Mouse (Mus musculus) neural tube, embryonic 12.5 days (tissue): ENCODE results near the gene Ppm1g. TPM values are rescaled to one million over a fixed set of nuclear protein-coding genes. Genes with fewer than 3 reads are reported as not detected.
A peak's percentile ranks its signal among the peaks of the same experiment; 100 is the strongest.
"Not testable (repeated sequence)": the region's sequence is repeated elsewhere in the genome, so short reads cannot be mapped to it uniquely, and the experiment has no call there.

Experiments used
- ATAC-seq: fragments of 200-750 bp; cut with Nextera tagmentation; 2 replicates; pipeline ENCODE4 v1.8.0; 2017; ENCODE audit warnings: low read depth, mild to moderate bottlenecking, moderate TSS enrichment, moderate library complexity; ENCODE audit not compliant: low FRiP score
- H3K27ac ChIP-seq: fragments of 300-500 bp; sonication (generic); 2 replicates; pipeline ENCODE4 v1.5.1; 2016
- H3K27me3 ChIP-seq: fragments of 300-500 bp; sonication (generic); replicated peaks from 2 replicates; pipeline ENCODE4 v1.6.1; 2016; ENCODE audit warnings: mild to moderate bottlenecking
- H3K36me3 ChIP-seq: fragments of 300-500 bp; sonication (generic); 2 replicates; pipeline ENCODE4 v1.6.1; 2016; ENCODE audit warnings: mild to moderate bottlenecking
- H3K4me1 ChIP-seq: fragments of 300-500 bp; sonication (generic); 2 replicates; pipeline ENCODE4 v1.6.1; 2016
- H3K4me2 ChIP-seq: fragments of 300-500 bp; sonication (generic); replicated peaks from 2 replicates; pipeline ENCODE4 v1.6.1; 2016; ENCODE audit warnings: mild to moderate bottlenecking
- H3K4me3 ChIP-seq: fragments of 300-500 bp; sonication (generic); 2 replicates; pipeline ENCODE4 v1.5.1; 2016
- H3K9ac ChIP-seq: fragments of 300-500 bp; sonication (generic); 2 replicates; pipeline ENCODE4 v1.6.1; 2016; ENCODE audit warnings: mild to moderate bottlenecking
- H3K9me3 ChIP-seq: fragments of 300-500 bp; sonication (generic); 2 replicates; pipeline ENCODE4 v1.6.1; 2016; ENCODE audit warnings: mild to moderate bottlenecking
- WGBS: fragments of 180-500 bp; shearing (Covaris S2); methylation state at CpG from one replicate; pipeline ENCODE4 v1.1.7; 2016; 5-methylcytosine and 5-hydroxymethylcytosine counted together
- polyA plus RNA-seq: library from polyadenylated mRNA; unstranded; fragments of >200 nt; fragmentation: Nextera tagmentation; extraction: Ambion mirVana; gene quantifications from 2 replicates; pipeline ENCODE4 v1.2.1, GENCODE M21; 2016

Gene Ppm1g
- polyA plus RNA-seq, 1 experiment from 2014 or later: 151 TPM

GRCm38 (mm10) chr5:31250716-31251115, 30.2 kb upstream of the Ppm1g start:
- no peak; the same call in 1 of the 2 replicates for ATAC-seq
- Histone ChIP-seq H3K36me3 (peaks cover 96% of the 10 kb centered on the region), H3K27me3 (peaks cover 9% of the 10 kb centered on the region; the same call in 1 of the 2 replicates), H3K27ac (no peak overlapping the region), H3K4me2 (no peak overlapping the region), H3K9ac (no peak overlapping the region), H3K4me3 (no peak overlapping the region), H3K9me3 (no peaks in the 10 kb centered on the region), H3K4me1 (peaks cover 9% of the 10 kb centered on the region)
- WGBS: 69% methylated on average over 4 of the region's 4 CpGs

- Histone ChIP-seq H3K27me3 (no peaks in the 10 kb centered on the region), H3K9me3 (no peaks in the 10 kb centered on the region; the same call in 1 of the 2 replicates), H3K4me1 (peaks cover 10% of the 10 kb centered on the region), H3K27ac (no peak overlapping the region), H3K36me3 (peaks cover 36% of the 10 kb centered on the region), H3K9ac (peak overlapping the region; percentile 97), H3K4me3 (peak overlapping the region; percentile 98), H3K4me2 (peak overlapping the region; percentile 68)
- ATAC-seq: no peak
- whole genome bisulfite sequencing: 26% methylated on average over 10 of the region's 10 CpGs
These were observed 21.7 kb upstream of the Ppm1g start for GRCm38 (mm10) chr5:31242191-31242590.

GRCm38 (mm10) chr5:31241522-31242034, 21.1 kb upstream of the Ppm1g start:
- Histone ChIP-seq H3K27ac (no peak overlapping the region), H3K4me3 (peak overlapping the region; percentile 98), H3K36me3 (peaks cover 30% of the 10 kb centered on the region), H3K27me3 (no peaks in the 10 kb centered on the region), H3K9ac (peak overlapping the region; percentile 97), H3K4me2 (peak overlapping the region; percentile 68), H3K9me3 (no peaks in the 10 kb centered on the region; the same call in 1 of the 2 replicates), H3K4me1 (peaks cover 10% of the 10 kb centered on the region)
- peak; percentile 0; the same call in 1 of the 2 replicates for ATAC-seq
- WGBS: 1% methylated on average over 13 of the region's 13 CpGs

- Histone ChIP-seq H3K4me1 (peaks cover 10% of the 10 kb centered on the region), H3K4me3 (peak within 1 kb of the TSS; percentile 98), H3K36me3 (peaks cover 23% of the 10 kb centered on the region), H3K27me3 (no peaks in the 10 kb centered on the region), H3K27ac (peak within 1 kb of the TSS; percentile 96), H3K4me2 (peak within 1 kb of the TSS; percentile 68), H3K9ac (peak within 1 kb of the TSS; percentile 97), H3K9me3 (peaks cover 3% of the 10 kb centered on the region)
- ATAC-seq: peak; percentile 99
- WGBS: under 1% methylated on average over 91 of the region's 103 CpGs
These were observed 20.4 kb upstream of the Ppm1g start, which contains the start of the genes Nrbp1 and Gm9970 for GRCm38 (mm10) chr5:31240637-31241521. Gene Nrbp1 (plus strand): TSS chr5:31240864. Gene Gm9970 (minus strand): TSS chr5:31241232.

GRCm38 (mm10) chr5:31226641-31227040, 6.2 kb upstream of the Ppm1g start:
- 81% methylated on average over 1 of the region's 1 CpGs for WGBS
- Histone ChIP-seq H3K27ac (no peak overlapping the region), H3K4me2 (no peak overlapping the region), H3K36me3 (no peaks in the 10 kb centered on the region), H3K9ac (no peak overlapping the region), H3K4me1 (no peaks in the 10 kb centered on the region), H3K27me3 (no peaks in the 10 kb centered on the region), H3K4me3 (no peak overlapping the region), H3K9me3 (no peaks in the 10 kb centered on the region)
- ATAC-seq: no peak

- Histone ChIP-seq H3K36me3 (no peaks in the 10 kb centered on the region), H3K4me2 (no peak overlapping the region), H3K27me3 (no peaks in the 10 kb centered on the region), H3K4me1 (peaks cover 6% of the 10 kb centered on the region), H3K9me3 (no peaks in the 10 kb centered on the region), H3K4me3 (no peak overlapping the region), H3K27ac (no peak overlapping the region), H3K9ac (no peak overlapping the region)
- WGBS: 93% methylated on average over 9 of the region's 9 CpGs
- no peak for ATAC-seq
These were observed 2.2 kb upstream of the Ppm1g start for GRCm38 (mm10) chr5:31222696-31223095.

- Histone ChIP-seq H3K9ac (peak overlapping the region; percentile 94), H3K36me3 (no peaks in the 10 kb centered on the region), H3K4me2 (peak overlapping the region; percentile 84), H3K27me3 (no peaks in the 10 kb centered on the region), H3K4me3 (peak overlapping the region; percentile 96), H3K9me3 (no peaks in the 10 kb centered on the region), H3K27ac (peak overlapping the region; percentile 88), H3K4me1 (peaks cover 6% of the 10 kb centered on the region)
- ATAC-seq: no peak
- WGBS: 14% methylated on average over 11 of the region's 11 CpGs
These were observed 938 bp upstream of the Ppm1g start for GRCm38 (mm10) chr5:31221304-31221945.

GRCm38 (mm10) chr5:31219911-31220447, 508 bp downstream of the Ppm1g start:
- peak overlapping the region; percentile 96 for H3K4me3 ChIP-seq
- H3K9ac ChIP-seq: peak overlapping the region; percentile 94
- 1% methylated on average over 40 of the region's 40 CpGs for WGBS
- H3K27me3 ChIP-seq: no peaks in the 10 kb centered on the region
- H3K36me3 ChIP-seq: no peaks in the 10 kb centered on the region
- peak; percentile 74 for ATAC-seq
- peak overlapping the region; percentile 90 for H3K27ac ChIP-seq
- peaks cover 6% of the 10 kb centered on the region for H3K4me1 ChIP-seq
- no peaks in the 10 kb centered on the region for H3K9me3 ChIP-seq
- H3K4me2 ChIP-seq: peak overlapping the region; percentile 84

- Histone ChIP-seq H3K27me3 (no peaks in the 10 kb centered on the region), H3K4me3 (peak overlapping the region; percentile 96), H3K36me3 (no peaks in the 10 kb centered on the region), H3K27ac (no peak overlapping the region), H3K9ac (peak overlapping the region; percentile 94), H3K4me2 (peak overlapping the region; percentile 84), H3K4me1 (peaks cover 6% of the 10 kb centered on the region), H3K9me3 (no peaks in the 10 kb centered on the region)
- 3% methylated on average over 11 of the region's 11 CpGs for WGBS
- ATAC-seq: no peak
These were observed 1.0 kb downstream of the Ppm1g start for GRCm38 (mm10) chr5:31219474-31219873.

GRCm38 (mm10) chr5:31219070-31219469, 1.4 kb downstream of the Ppm1g start:
- H3K27me3 ChIP-seq: no peaks in the 10 kb centered on the region
- H3K36me3 ChIP-seq: no peaks in the 10 kb centered on the region
- ATAC-seq: no peak
- peaks cover 6% of the 10 kb centered on the region for H3K4me1 ChIP-seq
- peak overlapping the region; percentile 18; the same call in 1 of the 2 replicates for H3K4me3 ChIP-seq
- peak overlapping the region; percentile 84 for H3K4me2 ChIP-seq
- no peak overlapping the region for H3K27ac ChIP-seq
- no peak overlapping the region for H3K9ac ChIP-seq
- H3K9me3 ChIP-seq: no peaks in the 10 kb centered on the region
- 3% methylated on average over 2 of the region's 2 CpGs for WGBS

GRCm38 (mm10) chr5:31218294-31218693, 2.2 kb downstream of the Ppm1g start:
- Histone ChIP-seq H3K9me3 (no peaks in the 10 kb centered on the region), H3K4me3 (no peak overlapping the region), H3K27me3 (no peaks in the 10 kb centered on the region), H3K9ac (no peak overlapping the region), H3K4me2 (no peak overlapping the region), H3K36me3 (no peaks in the 10 kb centered on the region), H3K27ac (no peak overlapping the region), H3K4me1 (peaks cover 6% of the 10 kb centered on the region)
- no peak for ATAC-seq
- 63% methylated on average over 7 of the region's 7 CpGs for WGBS

- not testable (repeated sequence) for H3K27ac ChIP-seq, H3K4me3 ChIP-seq, H3K27me3 ChIP-seq, H3K4me2 ChIP-seq, H3K36me3 ChIP-seq, H3K4me1 ChIP-seq, ATAC-seq, H3K9ac ChIP-seq, H3K9me3 ChIP-seq
- 95% methylated on average over 6 of the region's 6 CpGs for WGBS
These were observed 3.9 kb downstream of the Ppm1g start for GRCm38 (mm10) chr5:31216554-31216953.
